Mouse (Mus musculus): ENCODE results near the gene Msantd1.

GRCm38 (mm10) chr5:34972471-34972870, 64.7 kb downstream of the Msantd1 start:
- TF ChIP-seq CTCF (IDR thresholded peaks at IDR 0.05; ENCODE audit: low read depth): 0 out of 2 replicates have a peak, but pooled peaks have one; percentile 22
- TF ChIP-seq EP300 (IDR thresholded peaks at IDR 0.05; ENCODE audit: low read depth): no peak

Measured in liver, postnatal 0 days (tissue).